Mouse (Mus musculus) heart, adult 18-20 months (tissue): ENCODE results near the gene Iapp. TPM values are rescaled to one million over a fixed set of nuclear protein-coding genes. Genes with fewer than 3 reads are reported as not detected.
"Not testable (repeated sequence)": the region's sequence is repeated elsewhere in the genome, so short reads cannot be mapped to it uniquely, and the experiment has no call there.

Experiments
- DNase-seq, 2 experiments: peaks; one replicate each; pipeline ENCODE4 v3.0.0; 2021 to 2022; ENCODE audit warnings: mixed read lengths in 1 of 2
- long read RNA-seq, 2 experiments: library from polyadenylated mRNA; stranded (forward); transcript quantifications; one replicate each; pipeline ENCODE4 v2.0.0; 2021
- total RNA-seq, 2 experiments: library from RNA; stranded (reverse); gene quantifications; 2 replicates each; pipeline ENCODE4 v1.2.3; 2021

The Iapp gene
- total RNA-seq = not detected
- long read RNA-seq, experiment 1 = 0 reads
- long read RNA-seq, experiment 2 = 0 reads

- no peak for DNase-seq
These were observed at the start of gene Iapp for GRCm38 (mm10) chr6:142298098-142298497. Gene Iapp (plus strand): TSS chr6:142298423.

- DNase-seq = not testable (repeated sequence)
These were observed 47.4 kb upstream of the Iapp start for GRCm38 (mm10) chr6:142250738-142251307.

GRCm38 (mm10) chr6:142275721-142276442 lies 22.3 kb upstream of the Iapp start:
- DNase-seq = no peak

GRCm38 (mm10) chr6:142289413-142290118 lies 8.7 kb upstream of the Iapp start:
- DNase-seq = no peak

GRCm38 (mm10) chr6:142305076-142305475 lies 6.9 kb downstream of the Iapp start:
- no peak for DNase-seq

GRCm38 (mm10) chr6:142314285-142314684 lies 16.1 kb downstream of the Iapp start:
- DNase-seq = no peak

GRCm38 (mm10) chr6:142317106-142317505 lies 18.9 kb downstream of the Iapp start:
- DNase-seq = no peak

GRCm38 (mm10) chr6:142322881-142323280 lies 24.7 kb downstream of the Iapp start, which contains the start of gene Slco1a5:
Gene Slco1a5 (minus strand): TSS chr6:142322981.
- no peak for DNase-seq

GRCm38 (mm10) chr6:142326598-142326997 lies 28.4 kb downstream of the Iapp start:
- no peak for DNase-seq

- no peak for DNase-seq
These were observed 31.0 kb downstream of the Iapp start for GRCm38 (mm10) chr6:142329201-142329600.

- DNase-seq = no peak
These were observed 40.7 kb downstream of the Iapp start for GRCm38 (mm10) chr6:142338961-142339360.

GRCm38 (mm10) chr6:142339576-142339975 lies 41.4 kb downstream of the Iapp start:
- no peak for DNase-seq

- DNase-seq = peak; percentile 8 to 41
These were observed 45.3 kb downstream of the Iapp start for GRCm38 (mm10) chr6:142343561-142343960.

GRCm38 (mm10) chr6:142345440-142346038 lies 47.3 kb downstream of the Iapp start, which contains the start of gene Pyroxd1:
Gene Pyroxd1 (plus strand): TSS chr6:142345654.
- peak; percentile 90 to 91 for DNase-seq

GRCm38 (mm10) chr6:142346181-142347110 lies 48.2 kb downstream of the Iapp start:
- no peak for DNase-seq

GRCm38 (mm10) chr6:142347431-142348385 lies 49.5 kb downstream of the Iapp start:
- DNase-seq = no peak

- not testable (repeated sequence) for DNase-seq
These were observed 53.9 kb downstream of the Iapp start for GRCm38 (mm10) chr6:142352099-142352498.
